Mouse (Mus musculus) left cerebral cortex, postnatal 25 days (tissue): ENCODE results near the gene Lcn12. TPM values are rescaled to one million over a fixed set of nuclear protein-coding genes. Genes with fewer than 3 reads are reported as not detected.

Experiments
- DNase-seq, 2 experiments: peaks; one replicate each; pipeline ENCODE4 v3.0.0; 2022; ENCODE audit warnings: low spot score in 2 of 2, mixed read lengths in 1 of 2
- intact Hi-C: fragments of 180-260 bp; cut with DNase I; formaldehyde crosslinking; loops from one replicate; pipeline ENCODE4 v1.15.1; 2025
- total RNA-seq, 2 experiments: library from RNA; stranded (reverse); gene quantifications; 2 replicates each; pipeline ENCODE4 v1.2.3; 2021

The Lcn12 gene
- not detected for total RNA-seq

- intact Hi-C loops: no loop called here
- DNase-seq: no peak
Measured at GRCm38 (mm10) chr2:25493476-25493961, at the start of gene Lcn12. Lcn12 (minus strand) TSS chr2:25493911.

- DNase-seq: no peak
- intact Hi-C loops: no loop called here
Measured at GRCm38 (mm10) chr2:25541644-25542367, 48.1 kb upstream of the Lcn12 start.

DNA sequence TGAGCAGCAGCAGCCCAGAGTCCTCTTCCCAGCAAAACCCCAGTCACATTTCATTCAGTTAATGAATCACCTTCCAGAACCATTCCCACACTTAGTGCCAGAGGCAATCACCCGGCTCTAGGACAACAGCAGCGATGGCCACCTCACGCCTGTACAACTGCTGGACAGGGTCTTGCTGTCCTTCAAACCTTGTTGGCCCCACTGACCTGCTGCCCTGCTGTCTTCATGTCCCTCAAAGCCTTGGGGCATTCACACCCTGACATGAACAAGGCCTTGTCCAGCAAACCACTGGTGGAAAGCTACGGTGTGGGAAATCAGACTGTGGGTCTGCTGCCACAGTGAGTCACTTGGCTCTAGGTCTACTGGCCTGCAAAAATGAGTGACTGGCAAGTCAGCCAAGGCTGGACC is 46.8 kb upstream of the Lcn12 start:
- intact Hi-C loops: no loop called here
- no peak for DNase-seq

DNA sequence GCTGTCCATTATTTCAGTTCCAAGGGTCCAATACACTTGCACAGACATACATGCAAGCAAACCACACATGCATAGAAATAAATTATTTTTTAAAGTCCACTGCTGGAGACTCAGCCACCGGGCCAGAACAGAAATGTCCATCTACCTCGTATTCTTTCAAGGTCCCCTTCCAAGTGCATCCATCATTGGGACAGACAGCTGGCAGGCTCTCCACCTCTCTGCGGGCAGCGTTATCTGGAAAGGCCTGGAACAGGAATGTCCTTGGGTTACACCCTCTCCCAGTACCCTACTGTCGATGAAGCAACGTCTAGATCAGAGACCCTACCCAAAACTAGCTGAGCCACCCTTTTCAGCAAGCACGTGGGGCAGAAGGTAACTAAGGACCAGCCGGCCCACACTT is 42.8 kb upstream of the Lcn12 start:
- DNase-seq: no peak
- intact Hi-C loops: no loop called here

DNA sequence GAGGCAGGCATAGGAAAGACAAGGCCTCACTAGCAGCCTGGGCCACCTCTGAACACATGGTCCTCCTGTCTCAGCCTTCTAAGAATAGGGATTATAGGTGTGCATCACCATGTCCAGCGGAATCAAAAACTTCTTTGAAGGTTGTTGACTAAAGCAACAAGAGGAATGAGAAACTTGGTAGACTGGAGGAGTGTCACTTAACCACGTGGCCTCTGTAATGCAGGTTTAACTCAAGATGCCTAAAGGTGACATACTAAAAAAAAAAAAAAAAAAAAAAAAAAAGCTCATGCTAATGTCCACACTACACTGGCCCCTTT is 41.1 kb upstream of the Lcn12 start:
- DNase-seq: no peak
- intact Hi-C loops: no loop called here

DNA sequence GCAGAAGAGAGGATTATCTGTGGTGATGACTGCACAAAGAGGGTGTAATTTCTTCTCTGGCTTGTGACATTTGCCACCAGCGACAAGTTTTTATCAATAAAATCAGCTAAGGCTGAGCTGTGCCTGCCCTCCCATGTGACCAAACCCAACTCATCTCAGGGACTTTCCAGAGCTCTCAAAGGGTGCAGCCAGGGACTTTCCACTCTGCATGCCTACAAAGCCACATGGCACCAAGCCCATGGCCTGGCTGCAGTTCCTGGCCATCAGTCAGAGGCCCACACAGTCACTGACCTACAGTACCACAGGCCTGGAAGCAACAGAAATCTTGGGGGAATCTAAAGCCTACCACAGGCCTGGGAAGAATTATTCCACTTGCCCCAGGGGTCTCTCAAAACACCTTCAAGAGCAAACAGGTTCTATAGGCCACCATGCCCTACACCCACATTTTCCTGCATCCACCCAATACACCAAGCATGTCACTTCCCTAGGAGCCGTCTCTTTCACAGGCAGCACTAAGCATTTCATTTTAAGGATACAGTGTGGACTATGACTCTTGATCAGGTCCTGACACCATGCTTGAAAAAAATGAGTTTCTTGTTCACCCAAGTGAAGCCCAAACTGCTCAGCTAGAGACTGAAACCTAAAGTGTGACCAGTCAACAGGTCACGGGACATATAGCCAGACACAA is 40.6 kb upstream of the Lcn12 start:
- peak in 1 of 2 experiments; percentile 25 for DNase-seq
- intact Hi-C loops: no loop called here

- intact Hi-C loops: no loop called here
- no peak for DNase-seq
Measured at GRCm38 (mm10) chr2:25533707-25534106, 40.0 kb upstream of the Lcn12 start.

GRCm38 (mm10) chr2:25526510-25527302 is 33.0 kb upstream of the Lcn12 start:
- DNase-seq: no peak
- intact Hi-C loops: no loop called here

DNA sequence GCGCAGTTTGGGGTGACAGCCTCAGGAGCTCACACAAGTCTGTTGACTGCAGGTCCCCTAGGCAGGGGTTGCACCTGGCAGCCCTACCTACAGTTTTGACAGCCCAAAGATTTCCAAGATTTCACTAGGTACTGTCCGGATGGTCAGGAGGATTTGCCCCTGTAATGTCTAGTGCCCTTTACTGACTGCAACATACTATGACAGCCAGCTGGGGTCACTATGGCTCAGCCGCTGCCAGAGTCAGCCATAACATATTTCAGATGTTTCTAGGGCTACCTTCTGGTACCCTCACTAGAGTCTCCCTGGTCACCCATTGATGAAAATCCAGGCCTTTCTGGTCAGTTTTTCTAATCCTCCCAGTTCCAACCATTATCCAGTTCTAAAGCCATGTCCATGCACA is 16.2 kb upstream of the Lcn12 start:
- intact Hi-C loops: no loop called here
- DNase-seq: no peak

DNA sequence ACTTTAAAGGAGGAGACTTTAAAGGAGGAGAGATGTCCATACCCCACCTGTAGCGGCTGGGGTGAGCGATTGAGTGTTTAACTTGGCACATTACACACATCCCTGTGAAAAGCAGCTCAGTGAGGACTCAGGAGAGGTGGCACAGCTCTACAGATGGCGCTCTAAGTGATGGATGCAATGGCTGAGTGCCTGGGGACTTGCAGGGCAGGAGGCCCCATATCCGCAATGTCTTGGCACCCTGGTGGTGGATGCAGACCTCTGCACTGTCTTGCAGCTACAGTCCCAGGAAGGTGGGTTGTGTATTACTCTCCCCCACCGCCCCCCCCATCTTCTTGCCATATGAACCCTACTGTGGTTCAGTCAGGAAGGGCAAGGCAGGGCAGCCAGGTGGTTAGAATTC is 13.3 kb upstream of the Lcn12 start:
- DNase-seq: no peak
- intact Hi-C loops: no loop called here

- intact Hi-C loops: no loop called here
- DNase-seq: no peak
Measured at GRCm38 (mm10) chr2:25505860-25506259, 12.1 kb upstream of the Lcn12 start.

GRCm38 (mm10) chr2:25505000-25505399 is 11.3 kb upstream of the Lcn12 start:
- intact Hi-C loops: no loop called here
- no peak for DNase-seq

GRCm38 (mm10) chr2:25504538-25504937 is 10.8 kb upstream of the Lcn12 start:
- intact Hi-C loops: no loop called here

GRCm38 (mm10) chr2:25502726-25503125 is 9.0 kb upstream of the Lcn12 start:
- no peak for DNase-seq
- intact Hi-C loops: no loop called here

More at GRCm38 (mm10) chr2:25504538-25504937, 10.8 kb upstream of the Lcn12 start:
- no peak for DNase-seq

DNA sequence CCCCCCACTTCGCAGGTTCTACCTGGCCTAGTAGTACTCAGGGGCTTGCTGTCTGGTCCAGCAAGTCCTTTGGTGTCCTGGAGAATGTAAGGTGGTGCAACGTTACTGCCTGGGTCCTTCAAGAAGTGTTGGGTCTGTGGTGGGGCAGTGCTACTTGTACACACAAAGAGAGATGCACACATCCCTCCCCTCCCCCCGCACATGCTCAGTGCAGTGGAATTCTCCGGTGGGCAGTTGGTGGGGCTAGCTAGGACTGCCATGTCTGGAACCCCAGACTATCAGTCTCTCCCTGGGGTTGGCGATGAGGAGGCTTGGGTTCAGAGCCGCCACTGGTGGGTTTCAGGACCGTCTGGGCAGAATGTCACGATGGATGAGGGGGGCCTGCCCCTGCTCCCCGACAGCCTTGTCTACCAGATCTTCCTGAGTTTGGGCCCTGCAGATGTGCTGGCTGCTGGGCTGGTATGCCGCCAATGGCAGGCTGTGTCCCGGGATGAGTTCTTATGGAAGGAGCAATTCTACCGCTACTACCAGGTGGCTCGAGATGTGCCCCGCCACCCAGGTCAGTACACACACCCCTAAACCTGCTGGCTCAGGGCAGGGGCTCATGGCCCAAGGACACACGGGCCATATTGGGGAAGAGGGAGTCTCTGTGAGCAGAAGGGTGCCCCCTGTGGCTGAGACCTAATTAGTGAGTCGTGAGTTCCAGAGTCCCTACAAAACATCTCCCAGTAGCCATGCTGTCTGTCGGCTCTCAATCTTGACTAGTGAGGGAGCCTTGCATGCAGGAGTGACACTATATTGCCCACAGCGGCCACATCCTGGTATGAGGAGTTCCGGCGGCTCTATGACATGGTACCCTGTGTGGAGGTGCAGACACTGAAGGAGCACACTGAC is 8.1 kb upstream of the Lcn12 start, which contains the start of gene C8g:
TSS of gene C8g (minus strand) at position 127 of the 894 bp plus-strand sequence.
- DNase-seq: no peak
- intact Hi-C loops: loop anchor here (2.0 kb wide), 2 partner anchors 41 to 73 kb away; partner anchors contain the start of genes Abca2 and Paxx

GRCm38 (mm10) chr2:25500576-25501405 is 7.1 kb upstream of the Lcn12 start, which contains the start of gene Fbxw5:
Fbxw5 (plus strand) TSS chr2:25500750.
- intact Hi-C loops: loop anchor here (2.0 kb wide), 2 partner anchors 40 to 72 kb away; partner anchors contain the start of genes Abca2 and Paxx

DNA sequence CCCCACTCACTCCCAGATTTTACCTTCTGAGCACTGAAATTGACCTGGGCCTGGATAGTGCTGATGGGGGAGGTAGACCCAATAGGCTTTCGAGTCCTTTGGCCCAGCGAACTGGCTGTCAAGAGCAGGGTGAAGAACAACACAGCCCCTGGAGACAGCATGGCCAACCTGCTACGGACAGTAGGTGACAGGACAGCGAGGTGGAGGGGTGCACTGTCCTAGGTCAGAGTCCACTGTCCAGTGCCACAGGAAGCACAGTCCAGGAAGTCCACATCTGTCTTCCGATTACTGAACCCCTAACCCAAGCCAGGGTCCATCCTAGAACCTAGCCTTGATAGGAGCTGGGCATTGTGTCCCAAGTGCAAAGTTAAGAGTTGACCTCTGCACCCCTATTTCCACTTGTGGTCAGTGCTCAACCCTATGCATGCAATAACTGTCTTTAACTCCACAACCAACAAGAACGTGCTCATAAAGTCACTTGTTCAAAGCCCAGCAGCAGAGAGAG is 6.4 kb upstream of the Lcn12 start:
- intact Hi-C loops: loop anchor here (2.0 kb wide), 2 partner anchors 39 to 71 kb away; partner anchors contain the start of genes Abca2 and Paxx
- no peak for DNase-seq

More at GRCm38 (mm10) chr2:25500576-25501405, 7.1 kb upstream of the Lcn12 start, which contains the start of gene Fbxw5:
- DNase-seq: peak; percentile 84 to 92
